Mouse (Mus musculus) c-Kit-positive CD71-positive TER-119-positive erythroid progenitor cells, embryonic 14.5 days (primary cell): ENCODE measurements around the gene Syt15.

Experiments used
- DNase-seq: peaks from one replicate; pipeline ENCODE4 v3.0.0-alpha.2; 2013; ENCODE audit warnings: low spot score

The Syt15 gene

GRCm38 (mm10) chr14:34219295-34219694 is at the start of gene Syt15:
Gene Syt15 (plus strand): TSS chr14:34219595.
- DNase-seq, result no peak

GRCm38 (mm10) chr14:34171107-34171506 is 48.3 kb upstream of the Syt15 start:
- DNase-seq, result no peak

- no peak for DNase-seq
These were observed 40.0 kb upstream of the Syt15 start for GRCm38 (mm10) chr14:34179351-34179750.

- DNase-seq, result no peak
These were observed 36.3 kb upstream of the Syt15 start for GRCm38 (mm10) chr14:34183101-34183500.

- peak; percentile 43 for DNase-seq
These were observed 30.8 kb upstream of the Syt15 start for GRCm38 (mm10) chr14:34188629-34189028.

- DNase-seq, result peak; percentile 43
These were observed 29.0 kb upstream of the Syt15 start for GRCm38 (mm10) chr14:34190361-34190760.

- no peak for DNase-seq
These were observed 25.5 kb upstream of the Syt15 start for GRCm38 (mm10) chr14:34193879-34194278.

GRCm38 (mm10) chr14:34195466-34195865 is 23.9 kb upstream of the Syt15 start:
- DNase-seq, result no peak

GRCm38 (mm10) chr14:34196706-34197105 is 22.7 kb upstream of the Syt15 start:
- DNase-seq, result no peak

GRCm38 (mm10) chr14:34200738-34201230 is 18.6 kb upstream of the Syt15 start:
- DNase-seq, result no peak

GRCm38 (mm10) chr14:34201231-34202035 is 18.0 kb upstream of the Syt15 start, which contains the start of gene Gprin2:
Gene Gprin2 (minus strand): TSS chr14:34201653.
- DNase-seq, result no peak

GRCm38 (mm10) chr14:34207996-34208395 is 11.4 kb upstream of the Syt15 start:
- no peak for DNase-seq

- DNase-seq, result no peak
These were observed 10.7 kb upstream of the Syt15 start for GRCm38 (mm10) chr14:34208651-34209050.

- no peak for DNase-seq
These were observed 10.3 kb upstream of the Syt15 start for GRCm38 (mm10) chr14:34209080-34209479.

- no peak for DNase-seq
These were observed 9.5 kb upstream of the Syt15 start for GRCm38 (mm10) chr14:34209942-34210341.

GRCm38 (mm10) chr14:34215451-34216127 is 3.8 kb upstream of the Syt15 start:
- DNase-seq, result no peak

GRCm38 (mm10) chr14:34219786-34220198 is 397 bp downstream of the Syt15 start:
- no peak for DNase-seq

- no peak for DNase-seq
These were observed 1.0 kb downstream of the Syt15 start for GRCm38 (mm10) chr14:34220426-34220825.

- DNase-seq, result no peak
These were observed 2.2 kb downstream of the Syt15 start for GRCm38 (mm10) chr14:34221416-34222077.

GRCm38 (mm10) chr14:34223362-34223898 is 4.0 kb downstream of the Syt15 start:
- no peak for DNase-seq

GRCm38 (mm10) chr14:34225986-34226385 is 6.6 kb downstream of the Syt15 start:
- DNase-seq, result no peak

- no peak for DNase-seq
These were observed 7.2 kb downstream of the Syt15 start for GRCm38 (mm10) chr14:34226566-34226965.
